Mouse (Mus musculus): ENCODE data around the gene Fgfr2. TPM values are rescaled to one million over a fixed set of nuclear protein-coding genes. Genes with fewer than 3 reads are reported as not detected.
A peak's percentile ranks its signal among the peaks of the same experiment; 100 is the strongest.

The Fgfr2 gene
- total and polyA plus RNA-seq, 2 experiments from 2014 or later = 12.1 to 32.6 TPM

DNA sequence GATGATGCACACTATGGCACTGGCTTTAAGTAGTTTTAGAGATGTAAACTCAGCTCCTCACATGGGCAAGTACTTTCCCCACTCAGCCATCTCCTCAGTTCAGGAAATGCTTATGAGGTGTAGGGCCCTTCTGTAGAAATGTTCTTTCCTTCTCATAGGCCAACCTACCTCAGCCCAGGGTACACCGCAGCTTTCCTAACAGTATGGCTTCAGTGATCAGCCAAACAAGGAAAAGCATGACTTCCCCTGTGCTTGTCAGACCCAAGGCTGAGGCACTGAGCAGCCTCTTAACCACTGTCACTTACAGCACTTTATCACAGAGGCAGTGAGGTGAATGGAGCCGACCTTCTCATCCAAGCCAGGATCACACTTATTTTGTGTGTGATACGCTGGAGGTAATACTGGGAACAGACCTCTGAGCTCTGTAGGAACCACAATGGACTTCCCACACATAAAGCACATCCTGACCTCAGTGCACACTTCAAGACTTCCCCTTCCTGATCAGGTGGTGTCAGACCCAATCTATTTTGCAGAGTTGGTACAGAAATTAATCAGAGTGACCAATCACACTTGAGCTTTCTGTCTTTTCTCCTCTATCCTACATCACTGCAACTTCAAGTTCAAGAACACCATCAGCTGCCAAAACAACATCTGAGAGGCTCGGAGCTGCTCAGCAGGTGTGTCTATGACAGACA lies 335.5 kb downstream of the Fgfr2 start:
- ATAC-seq (ENCODE audit: low FRiP score) (no peak), DNase-seq (ENCODE audit: low spot score) (no peak)
- Histone ChIP-seq H3K9me3 (ENCODE audit: low read length) (no peaks in the 10 kb centered on the region), H3K9ac (replicated peaks; ENCODE audit: low read length, poor library complexity, severe bottlenecking) (no peak overlapping the region), H3K27ac (ENCODE audit: low read depth, low read length) (no peak overlapping the region), H3K4me3 (ENCODE audit: low read depth, low read length) (no peak overlapping the region), H3K36me3 (ENCODE audit: insufficient read depth, low read length) (no peaks in the 10 kb centered on the region), H3K4me2 (ENCODE audit: low read depth, low read length, poor library complexity, severe bottlenecking) (no peak overlapping the region), H3K27me3 (ENCODE audit: insufficient read depth, low read length) (no peaks in the 10 kb centered on the region), H3K4me1 (ENCODE audit: insufficient read depth, low read length) (no peaks in the 10 kb centered on the region; the same call in 1 of the 2 replicates)
- WGBS = 91% methylated on average over 4 of the region's 4 CpGs
- no peak for TF ChIP-seq CTCF (IDR thresholded peaks at IDR 0.05)

- no peak for TF ChIP-seq CTCF (IDR thresholded peaks at IDR 0.05)
- WGBS = 95% methylated on average over 4 of the region's 4 CpGs
Observed at GRCm38 (mm10) chr7:132787022-132787421, 336.1 kb downstream of the Fgfr2 start.

DNA sequence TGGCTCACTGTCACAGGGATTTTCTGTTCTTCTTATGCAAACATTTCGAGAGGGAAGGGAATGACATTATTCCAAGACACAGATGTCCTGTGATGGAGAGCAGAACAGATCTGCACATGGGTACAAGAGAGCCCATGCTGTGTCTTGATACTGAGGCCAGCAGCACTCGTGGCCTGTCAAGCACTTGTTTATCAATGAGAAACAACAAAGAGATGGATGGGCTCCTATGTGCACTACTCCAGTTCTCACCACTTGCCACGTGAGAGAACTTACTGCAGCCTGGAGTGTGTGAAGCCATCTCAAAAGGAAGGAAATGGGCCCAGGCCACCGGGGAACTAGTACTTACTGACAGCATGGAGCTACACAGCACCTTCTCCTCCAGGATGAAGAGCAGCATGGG lies 336.6 kb downstream of the Fgfr2 start:
- no peaks in the 10 kb centered on the region for H3K36me3 ChIP-seq (ENCODE audit: insufficient read depth, low read length)
- H3K4me2 ChIP-seq (ENCODE audit: low read depth, low read length, poor library complexity, severe bottlenecking) = no peak overlapping the region
- H3K27ac ChIP-seq (ENCODE audit: low read depth, low read length) = no peak overlapping the region
- peaks cover 5% of the 10 kb centered on the region for H3K4me1 ChIP-seq (ENCODE audit: insufficient read depth, low read length)
- H3K27me3 ChIP-seq (ENCODE audit: insufficient read depth, low read length) = no peaks in the 10 kb centered on the region
- TF ChIP-seq CTCF (IDR thresholded peaks at IDR 0.05) = no peak
- H3K9me3 ChIP-seq (ENCODE audit: low read length) = no peaks in the 10 kb centered on the region
- H3K4me3 ChIP-seq (ENCODE audit: low read depth, low read length) = no peak overlapping the region
- no peak overlapping the region for H3K9ac ChIP-seq (replicated peaks; ENCODE audit: low read length, poor library complexity, severe bottlenecking)
- DNase-seq (ENCODE audit: low spot score) (no peak), ATAC-seq (ENCODE audit: low FRiP score) (no peak)
- WGBS = 35% methylated on average over 4 of the region's 4 CpGs

More at GRCm38 (mm10) chr7:132787022-132787421, 336.1 kb downstream of the Fgfr2 start:
- H3K36me3 ChIP-seq (ENCODE audit: insufficient read depth, low read length) = no peaks in the 10 kb centered on the region
- no peaks in the 10 kb centered on the region; the same call in 1 of the 2 replicates for H3K4me1 ChIP-seq (ENCODE audit: insufficient read depth, low read length)
- H3K4me2 ChIP-seq (ENCODE audit: low read depth, low read length, poor library complexity, severe bottlenecking) = no peak overlapping the region
- DNase-seq (ENCODE audit: low spot score) (no peak), ATAC-seq (ENCODE audit: low FRiP score) (no peak)
- no peak overlapping the region for H3K9ac ChIP-seq (replicated peaks; ENCODE audit: low read length, poor library complexity, severe bottlenecking)
- H3K27ac ChIP-seq (ENCODE audit: low read depth, low read length) = no peak overlapping the region
- H3K4me3 ChIP-seq (ENCODE audit: low read depth, low read length) = no peak overlapping the region
- H3K9me3 ChIP-seq (ENCODE audit: low read length) = no peaks in the 10 kb centered on the region
- H3K27me3 ChIP-seq (ENCODE audit: insufficient read depth, low read length) = no peaks in the 10 kb centered on the region

DNA sequence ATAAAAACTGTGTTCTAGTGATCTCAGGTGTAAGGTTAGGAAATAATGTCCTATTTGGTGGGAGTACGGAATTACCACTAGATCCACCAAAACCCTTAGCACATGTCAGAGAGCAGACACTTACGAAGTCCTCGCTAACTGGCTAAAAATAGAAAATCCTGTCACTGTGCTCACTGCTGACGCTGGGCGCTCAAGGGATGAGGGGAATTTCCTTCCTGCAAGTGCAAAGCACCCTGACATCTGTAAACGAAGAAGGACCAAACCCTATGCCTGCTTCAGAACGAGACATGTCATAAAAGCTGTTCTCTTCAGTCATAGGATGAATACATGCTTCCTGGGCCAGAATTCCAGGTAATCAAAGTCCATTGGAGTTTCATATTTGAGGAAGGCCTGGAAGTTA lies 337.1 kb downstream of the Fgfr2 start:
- H3K9ac ChIP-seq (replicated peaks; ENCODE audit: low read length, poor library complexity, severe bottlenecking) = no peak overlapping the region
- peaks cover 8% of the 10 kb centered on the region for H3K4me1 ChIP-seq (ENCODE audit: insufficient read depth, low read length)
- H3K36me3 ChIP-seq (ENCODE audit: insufficient read depth, low read length) = no peaks in the 10 kb centered on the region
- H3K9me3 ChIP-seq (ENCODE audit: low read length) = no peaks in the 10 kb centered on the region
- 53% methylated on average over 7 of the region's 7 CpGs for WGBS
- DNase-seq (ENCODE audit: low spot score) = no peak
- no peak overlapping the region for H3K27ac ChIP-seq (ENCODE audit: low read depth, low read length)
- H3K4me2 ChIP-seq (ENCODE audit: low read depth, low read length, poor library complexity, severe bottlenecking) = no peak overlapping the region
- ATAC-seq (ENCODE audit: low FRiP score) = no peak
- no peaks in the 10 kb centered on the region for H3K27me3 ChIP-seq (ENCODE audit: insufficient read depth, low read length)
- H3K4me3 ChIP-seq (ENCODE audit: low read depth, low read length) = no peak overlapping the region
- TF ChIP-seq CTCF (IDR thresholded peaks at IDR 0.05) = no peak

DNA sequence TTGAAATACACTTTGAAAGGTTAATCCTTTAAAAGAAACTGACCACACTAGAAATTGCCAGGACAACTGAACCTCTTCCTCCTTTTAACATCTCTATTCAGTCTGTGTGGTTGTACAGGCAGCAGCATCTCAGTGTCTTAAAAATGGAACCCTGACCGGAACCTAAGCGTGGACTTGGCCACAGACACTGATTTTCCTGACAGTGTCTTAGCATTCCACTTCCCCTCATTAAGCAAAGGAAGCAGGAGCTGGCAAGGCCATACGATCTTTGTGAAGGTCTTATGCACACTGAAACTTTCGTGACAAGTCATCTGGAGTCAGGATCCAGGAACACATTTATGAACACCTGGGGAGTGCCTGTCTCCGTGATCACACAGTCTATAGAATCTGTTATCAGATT lies 339.0 kb downstream of the Fgfr2 start:
- Histone ChIP-seq H3K9me3 (ENCODE audit: low read length) (no peaks in the 10 kb centered on the region), H3K36me3 (ENCODE audit: insufficient read depth, low read length) (no peaks in the 10 kb centered on the region; the same call in 1 of the 2 replicates), H3K27me3 (ENCODE audit: insufficient read depth, low read length) (no peaks in the 10 kb centered on the region), H3K9ac (replicated peaks; ENCODE audit: low read length, poor library complexity, severe bottlenecking) (no peak overlapping the region), H3K4me3 (ENCODE audit: low read depth, low read length) (no peak overlapping the region), H3K4me2 (ENCODE audit: low read depth, low read length, poor library complexity, severe bottlenecking) (no peak overlapping the region), H3K27ac (ENCODE audit: low read depth, low read length) (no peak overlapping the region), H3K4me1 (ENCODE audit: insufficient read depth, low read length) (peaks cover 17% of the 10 kb centered on the region)
- 84% methylated on average over 5 of the region's 5 CpGs for WGBS
- no peak for TF ChIP-seq CTCF (IDR thresholded peaks at IDR 0.05)
- ATAC-seq (ENCODE audit: low FRiP score) (no peak), DNase-seq (ENCODE audit: low spot score) (no peak)

GRCm38 (mm10) chr7:132781850-132782249 lies 341.3 kb downstream of the Fgfr2 start:
- ATAC-seq (ENCODE audit: low FRiP score) (no peak), DNase-seq (ENCODE audit: low spot score) (no peak)
- 45% methylated on average over 6 of the region's 6 CpGs for WGBS
- peaks cover 17% of the 10 kb centered on the region for H3K4me1 ChIP-seq (ENCODE audit: insufficient read depth, low read length)
- H3K36me3 ChIP-seq (ENCODE audit: insufficient read depth, low read length) = peaks cover 3% of the 10 kb centered on the region
- H3K4me2 ChIP-seq (ENCODE audit: low read depth, low read length, poor library complexity, severe bottlenecking) = no peak overlapping the region
- no peak for TF ChIP-seq CTCF (IDR thresholded peaks at IDR 0.05)
- H3K9ac ChIP-seq (replicated peaks; ENCODE audit: low read length, poor library complexity, severe bottlenecking) = no peak overlapping the region
- no peaks in the 10 kb centered on the region for H3K9me3 ChIP-seq (ENCODE audit: low read length)
- no peaks in the 10 kb centered on the region for H3K27me3 ChIP-seq (ENCODE audit: insufficient read depth, low read length)
- peak overlapping the region; percentile 44 for H3K27ac ChIP-seq (ENCODE audit: low read depth, low read length)
- no peak overlapping the region for H3K4me3 ChIP-seq (ENCODE audit: low read depth, low read length)

All from midbrain, postnatal 0 days (tissue).